Mouse (Mus musculus) CH12.LX (cell line): ENCODE measurements at regions not wholly inside any gene's neighbourhood (a gene's known extent, or its start where the extent isn't known, plus 50 kb on each side); places are given as distances from the start of the nearest gene placed in this dataset.

Experiments
- DNase-seq: peaks from one replicate; pipeline ENCODE4 v3.0.0-alpha.2; 2013; ENCODE audit errors: extremely low read depth
- H3K27ac ChIP-seq: 2 replicates; pipeline ENCODE4 v1.5.1; 2012; ENCODE audit warnings: low read depth, mild to moderate bottlenecking, control low read depth, moderate library complexity; ENCODE audit not compliant: insufficient read depth
- H3K27me3 ChIP-seq: replicated peaks from 2 replicates; pipeline ENCODE3; 2012; ENCODE audit warnings: inconsistent platforms
- H3K36me3 ChIP-seq, 2 experiments: replicated peaks in 1 of 2; 2 replicates each; pipeline versions ENCODE3 to v1.6.1; 2012; ENCODE audit warnings: inconsistent platforms in 1 of 2, low read length in 1 of 2, mild to moderate bottlenecking in 1 of 2, mixed read lengths in 1 of 2, moderate library complexity in 1 of 2; ENCODE audit not compliant: control insufficient read depth in 1 of 2, insufficient read depth in 1 of 2
- H3K4me1 ChIP-seq, 2 experiments: 2 replicates each; pipeline ENCODE4 v1.6.1; 2012; ENCODE audit warnings: inconsistent platforms in 1 of 2, moderate library complexity in 1 of 2; ENCODE audit not compliant: insufficient read depth in 2 of 2, control insufficient read depth in 1 of 2
- H3K4me2 ChIP-seq: 2 replicates; pipeline ENCODE4 v1.6.1; 2012; ENCODE audit warnings: low read depth, mild to moderate bottlenecking, control low read depth; ENCODE audit not compliant: poor library complexity, insufficient read depth, severe bottlenecking
- H3K4me3 ChIP-seq, 3 experiments: fragments of 150-350 bp in 1 of 3; sonication (generic) in 1 of 3; replicated peaks in 1 of 3; 2 replicates each; pipeline versions ENCODE3 to v1.5.1; 2011 to 2012; ENCODE audit warnings: low read depth in 2 of 3, low read length in 2 of 3, mild to moderate bottlenecking in 2 of 3, moderate library complexity in 2 of 3, control low read depth in 1 of 3, improper control_type of control experiment in 1 of 3, inconsistent platforms in 1 of 3, mixed read lengths in 1 of 3; ENCODE audit not compliant: poor library complexity in 1 of 3
- H3K79me2 ChIP-seq: replicated peaks from 2 replicates; pipeline ENCODE4 v1.6.1; 2012; ENCODE audit warnings: mild to moderate bottlenecking, moderate library complexity; ENCODE audit not compliant: control insufficient read depth, poor library complexity, insufficient read depth, severe bottlenecking; ENCODE audit errors: extremely low read depth
- H3K9ac ChIP-seq: 2 replicates; pipeline ENCODE4 v1.6.1; 2012; ENCODE audit warnings: low read depth, mild to moderate bottlenecking, control low read depth, moderate library complexity; ENCODE audit not compliant: insufficient read depth
- H3K9me3 ChIP-seq: replicated peaks from 2 replicates; pipeline ENCODE3; 2012; ENCODE audit warnings: low read length, inconsistent platforms, mixed read lengths
- CTCF ChIP-seq, 2 experiments: IDR thresholded peaks in 1 of 2; conservative IDR thresholded peaks in 1 of 2; 2 replicates each; pipeline ENCODE4 v1.5.1; 2011 to 2012; ENCODE audit warnings: low read depth in 2 of 2, low read length in 2 of 2, improper control_type of control experiment in 1 of 2, inconsistent platforms in 1 of 2, mild to moderate bottlenecking in 1 of 2, moderate library complexity in 1 of 2
- E2F4 ChIP-seq: IDR thresholded peaks from 2 replicates; pipeline ENCODE4 v1.6.1; 2011; ENCODE audit warnings: low read depth, low read length, improper control_type of control experiment; ENCODE audit not compliant: insufficient replicate concordance
- ELF1 ChIP-seq: IDR thresholded peaks from 2 replicates; pipeline ENCODE4 v1.6.1; 2014; ENCODE audit warnings: low read depth, mild to moderate bottlenecking, inconsistent platforms, low read length, improper control_type of control experiment
- EP300 ChIP-seq: IDR thresholded peaks from 2 replicates; pipeline ENCODE4 v1.6.1; 2011; ENCODE audit warnings: low read length, improper control_type of control experiment
- ETS1 ChIP-seq: conservative IDR thresholded peaks from 2 replicates; pipeline ENCODE4 v1.6.1; 2012; ENCODE audit warnings: low read depth, mild to moderate bottlenecking, inconsistent platforms, low read length, improper control_type of control experiment, moderate library complexity
- GABPA ChIP-seq: IDR thresholded peaks from 2 replicates; pipeline ENCODE4 v1.6.1; 2012; ENCODE audit warnings: low read depth, low read length, improper control_type of control experiment, inconsistent platforms; ENCODE audit not compliant: insufficient replicate concordance
- IRF4 ChIP-seq: IDR thresholded peaks from 2 replicates; pipeline ENCODE4 v1.6.1; 2014; ENCODE audit warnings: low read depth, mild to moderate bottlenecking, inconsistent platforms, low read length, improper control_type of control experiment
- JUND ChIP-seq: conservative IDR thresholded peaks from 2 replicates; pipeline ENCODE4 v1.6.1; 2011; ENCODE audit warnings: low read depth, low read length, improper control_type of control experiment
- MAZ ChIP-seq: IDR thresholded peaks from 2 replicates; pipeline ENCODE4 v1.6.1; 2012; ENCODE audit warnings: low read depth, mild to moderate bottlenecking, inconsistent platforms, low read length, improper control_type of control experiment, moderate library complexity
- MEF2A ChIP-seq: IDR thresholded peaks from 2 replicates; pipeline ENCODE4 v1.6.1; 2014; ENCODE audit warnings: low read depth, mild to moderate bottlenecking, inconsistent platforms, low read length, improper control_type of control experiment, borderline replicate concordance
- NRF1 ChIP-seq: IDR thresholded peaks from 2 replicates; pipeline ENCODE4 v1.6.1; 2014; ENCODE audit warnings: low read depth, mild to moderate bottlenecking, inconsistent platforms, low read length, improper control_type of control experiment, moderate library complexity
- PAX5 ChIP-seq: IDR thresholded peaks from 2 replicates; pipeline ENCODE4 v1.6.1; 2012; ENCODE audit warnings: low read length, inconsistent platforms, mixed read lengths
- POLR2A ChIP-seq: IDR thresholded peaks from 2 replicates; pipeline ENCODE4 v1.6.1; 2011; ENCODE audit warnings: low read depth, mild to moderate bottlenecking, improper control_type of control experiment, low read length
- POLR2AphosphoS2 ChIP-seq: IDR thresholded peaks from 2 replicates; pipeline ENCODE4 v1.6.1; 2011; ENCODE audit warnings: low read depth, low read length, improper control_type of control experiment
- RAD21 ChIP-seq: IDR thresholded peaks from 2 replicates; pipeline ENCODE4 v1.6.1; 2011; ENCODE audit warnings: low read depth, mild to moderate bottlenecking, low read length, improper control_type of control experiment, moderate library complexity
- RCOR1 ChIP-seq: conservative IDR thresholded peaks from 2 replicates; pipeline ENCODE4 v1.6.1; 2012; ENCODE audit warnings: low read depth, mild to moderate bottlenecking, inconsistent platforms, low read length, improper control_type of control experiment
- SMC3 ChIP-seq: IDR thresholded peaks from 2 replicates; pipeline ENCODE4 v1.6.1; 2011; ENCODE audit warnings: low read depth, low read length, improper control_type of control experiment
- TBP ChIP-seq: conservative IDR thresholded peaks from 2 replicates; pipeline ENCODE4 v1.6.1; 2011; ENCODE audit warnings: low read depth, low read length, improper control_type of control experiment
- TCF12 ChIP-seq: IDR thresholded peaks from 2 replicates; pipeline ENCODE4 v1.6.1; 2014; ENCODE audit warnings: low read depth, mild to moderate bottlenecking, inconsistent platforms, low read length, improper control_type of control experiment
- USF1 ChIP-seq: IDR thresholded peaks from 2 replicates; pipeline ENCODE4 v1.6.1; 2014; ENCODE audit warnings: low read depth, mild to moderate bottlenecking, inconsistent platforms, low read length, improper control_type of control experiment
- ZC3H11A ChIP-seq: IDR thresholded peaks from 2 replicates; pipeline ENCODE4 v1.6.1; 2012; ENCODE audit warnings: low read depth, mild to moderate bottlenecking, inconsistent platforms, low read length, improper control_type of control experiment
- ZMIZ1 ChIP-seq: IDR thresholded peaks from 2 replicates; pipeline ENCODE4 v1.6.1; 2012; ENCODE audit warnings: low read depth, mild to moderate bottlenecking, inconsistent platforms, low read length, improper control_type of control experiment
- dilution Hi-C: fragments of 300-500 bp; cut with MboI; formaldehyde crosslinking; loops from 2 replicates; pipeline ENCODE4 v1.14.3; 2020; ENCODE audit warnings: low sequenced_read_pairs; ENCODE audit not compliant: extremely low pct_unique_long_range_greater_than_20kb, extremely low pct_ligation_motif_present
- in situ Hi-C: fragments of 300-500 bp; cut with MboI; formaldehyde crosslinking; loops from 3 replicates; pipeline ENCODE4 v1.14.3; 2019; ENCODE audit warnings: low sequenced_read_pairs, low pct_ligation_motif_present, low pct_unique_long_range_greater_than_20kb, mixed read lengths

DNA sequence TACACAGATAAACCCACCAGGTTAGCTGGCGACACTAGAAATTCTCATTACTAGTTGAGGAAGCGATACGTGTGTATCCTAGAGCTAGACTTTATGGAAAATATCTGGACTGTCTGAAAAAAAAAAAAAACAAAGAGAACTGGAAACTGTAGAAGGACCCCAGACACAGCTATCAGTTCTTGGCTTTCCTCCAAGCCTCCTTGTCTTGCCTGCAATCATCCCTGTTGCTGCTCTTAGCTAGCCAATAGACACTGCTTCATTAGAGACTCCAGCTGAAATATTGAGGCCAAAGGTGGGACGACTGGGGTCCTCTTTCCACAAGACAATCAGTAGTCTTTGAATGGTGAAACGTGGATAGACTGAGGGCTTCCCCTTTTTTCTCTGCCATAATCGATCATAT lies 129.0 kb upstream of the Cpne8 start:
- Histone ChIP-seq H3K4me2 (no peak overlapping the region), H3K36me3 (no peaks in the 10 kb centered on the region), H3K27ac (no peak overlapping the region), H3K4me3 (no peak overlapping the region), H3K27me3 (no peaks in the 10 kb centered on the region), H3K9ac (no peak overlapping the region), H3K4me1 (no peaks in the 10 kb centered on the region), H3K9me3 (peaks cover 53% of the 10 kb centered on the region), H3K79me2 (no peaks in the 10 kb centered on the region)
- in situ Hi-C loops (no loop called here), dilution Hi-C loops (no loop called here)
- DNase-seq, result no peak
- no peak for TF ChIP-seq MEF2A
- TF ChIP-seq ZC3H11A, result no peak
- TF ChIP-seq POLR2A, result no peak
- no peak for TF ChIP-seq NRF1
- TF ChIP-seq E2F4, result no peak
- no peak for TF ChIP-seq TCF12
- TF ChIP-seq SMC3, result no peak
- TF ChIP-seq GABPA, result no peak
- no peak for TF ChIP-seq RAD21
- TF ChIP-seq CTCF (conservative IDR thresholded peaks at IDR 0.05 in 1 of 2, IDR thresholded peaks at IDR 0.05 in 1 of 2; ENCODE audit: low read depth in 2 of 2, low read length in 2 of 2), result no peak

GRCm38 (mm10) chr15:90798056-90798455 lies 118.8 kb upstream of the Cpne8 start:
- TF ChIP-seq PAX5 (no peak), ETS1 (no peak), GABPA (no peak), JUND (no peak), ELF1 (no peak), ZMIZ1 (no peak), USF1 (no peak), TCF12 (no peak), EP300 (no peak), MAZ (no peak), POLR2AphosphoS2 (no peak), RCOR1 (no peak), IRF4 (no peak), TBP (no peak)
- TF ChIP-seq, all 38 proteins: peak for 0
- Histone ChIP-seq H3K9ac (no peak overlapping the region), H3K27me3 (no peaks in the 10 kb centered on the region), H3K36me3 (no peaks in the 10 kb centered on the region), H3K79me2 (no peaks in the 10 kb centered on the region), H3K27ac (no peak overlapping the region), H3K9me3 (peaks cover 41% of the 10 kb centered on the region), H3K4me3 (no peak overlapping the region), H3K4me1 (no peaks in the 10 kb centered on the region), H3K4me2 (no peak overlapping the region)
- dilution Hi-C loops (no loop called here), in situ Hi-C loops (no loop called here)
- DNase-seq, result no peak
